Mouse (Mus musculus) adrenal gland, postnatal 36 days (tissue): ENCODE results near the gene Gm20388. TPM values are rescaled to one million over a fixed set of nuclear protein-coding genes. Genes with fewer than 3 reads are reported as not detected.
"Not testable (repeated sequence)": the region's sequence is repeated elsewhere in the genome, so short reads cannot be mapped to it uniquely, and the experiment has no call there.

Experiments used
- DNase-seq, 2 experiments: peaks; one replicate each; pipeline ENCODE4 v3.0.0; 2021; ENCODE audit warnings: mixed read lengths in 1 of 2
- total RNA-seq, 2 experiments: library from RNA; stranded (reverse); gene quantifications; 2 replicates each; pipeline ENCODE4 v1.2.3; 2021

Gm20388 gene
- total RNA-seq, 2 experiments from 2014 or later = 2.4 to 7.4 TPM

- no peak for DNase-seq
Measured at GRCm38 (mm10) chr8:123000311-123000710, 3089.7 kb downstream of the Gm20388 start.

GRCm38 (mm10) chr8:123004033-123004922 is 3093.6 kb downstream of the Gm20388 start:
- DNase-seq = no peak

- no peak for DNase-seq
Measured at GRCm38 (mm10) chr8:123005328-123005727, 3094.7 kb downstream of the Gm20388 start.

DNA sequence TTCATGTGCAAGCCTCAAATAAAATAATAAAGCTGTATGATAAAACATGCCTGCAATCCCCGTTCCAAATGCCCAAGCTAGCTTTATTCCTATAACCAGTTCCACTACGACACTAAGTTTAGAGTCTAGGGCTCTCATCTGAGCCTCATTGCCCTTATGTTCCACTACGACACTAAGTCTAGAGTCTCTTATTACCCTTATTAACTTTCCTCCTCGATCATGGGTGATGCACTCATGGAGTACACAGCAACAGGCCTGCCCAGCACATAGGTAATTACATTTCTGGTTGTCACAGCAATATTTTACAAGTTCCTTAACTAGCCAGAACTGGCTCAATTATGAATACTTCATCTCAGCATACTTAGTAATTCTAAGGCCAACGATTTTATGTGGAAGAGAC is 3095.2 kb downstream of the Gm20388 start:
- DNase-seq = no peak

DNA sequence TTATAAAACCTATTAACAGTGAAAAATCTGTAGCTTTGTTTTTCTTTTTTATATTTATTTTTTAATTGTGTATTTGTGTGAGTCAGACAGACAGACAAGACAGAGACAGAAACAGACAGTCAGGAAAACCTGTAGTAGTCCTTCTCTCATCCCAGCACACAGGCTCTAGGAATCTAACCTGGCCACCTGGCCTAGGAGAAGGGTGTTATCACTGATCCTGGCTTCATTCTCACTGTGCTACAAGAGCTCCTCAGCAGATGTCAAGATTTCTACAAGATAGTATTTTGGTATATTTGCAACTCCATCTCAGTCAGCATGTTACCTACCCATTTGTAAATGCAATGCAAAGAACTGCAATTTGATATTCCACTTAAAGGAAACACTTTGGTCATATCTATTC is 3100.7 kb downstream of the Gm20388 start:
- DNase-seq = no peak

DNA sequence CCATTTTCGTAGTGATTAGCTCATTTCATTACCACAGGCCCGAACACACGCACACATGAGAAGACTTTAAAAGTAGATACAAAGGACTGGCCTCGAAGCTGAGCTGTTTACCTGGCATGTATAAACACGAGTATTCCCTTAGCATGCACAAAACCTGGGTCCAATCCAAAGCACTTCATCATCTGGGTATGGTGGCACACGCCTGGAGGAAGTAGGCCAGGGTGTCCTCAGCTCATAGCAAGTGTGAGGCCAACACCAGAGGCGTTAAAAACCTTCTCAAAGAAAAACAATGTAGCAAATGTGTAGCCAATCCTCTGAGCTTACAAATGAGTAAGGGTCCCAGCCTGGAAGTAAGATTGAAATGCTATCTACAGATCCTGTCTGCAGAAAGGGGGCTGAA is 3103.8 kb downstream of the Gm20388 start:
- DNase-seq = no peak

GRCm38 (mm10) chr8:123015074-123015473 is 3104.4 kb downstream of the Gm20388 start:
- DNase-seq = no peak

DNA sequence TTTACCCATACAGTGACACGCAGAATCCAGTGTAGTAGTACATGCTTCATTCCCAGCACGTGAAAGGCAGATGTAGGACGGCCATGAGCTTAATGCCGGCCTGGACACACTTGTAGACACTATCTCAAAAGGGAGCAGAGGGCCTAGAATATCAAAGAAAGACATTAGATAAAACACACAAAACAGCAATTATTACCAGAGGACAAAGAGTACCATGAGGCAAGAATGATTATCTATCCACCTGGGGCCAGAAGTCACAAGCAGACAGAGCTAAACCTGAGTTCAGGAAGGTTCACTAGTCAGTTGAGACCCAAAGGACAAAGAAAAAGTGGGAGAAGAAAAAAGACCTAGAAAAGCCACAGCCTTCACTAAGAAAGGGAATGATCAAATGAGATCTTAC is 3106.5 kb downstream of the Gm20388 start:
- DNase-seq = no peak

DNA sequence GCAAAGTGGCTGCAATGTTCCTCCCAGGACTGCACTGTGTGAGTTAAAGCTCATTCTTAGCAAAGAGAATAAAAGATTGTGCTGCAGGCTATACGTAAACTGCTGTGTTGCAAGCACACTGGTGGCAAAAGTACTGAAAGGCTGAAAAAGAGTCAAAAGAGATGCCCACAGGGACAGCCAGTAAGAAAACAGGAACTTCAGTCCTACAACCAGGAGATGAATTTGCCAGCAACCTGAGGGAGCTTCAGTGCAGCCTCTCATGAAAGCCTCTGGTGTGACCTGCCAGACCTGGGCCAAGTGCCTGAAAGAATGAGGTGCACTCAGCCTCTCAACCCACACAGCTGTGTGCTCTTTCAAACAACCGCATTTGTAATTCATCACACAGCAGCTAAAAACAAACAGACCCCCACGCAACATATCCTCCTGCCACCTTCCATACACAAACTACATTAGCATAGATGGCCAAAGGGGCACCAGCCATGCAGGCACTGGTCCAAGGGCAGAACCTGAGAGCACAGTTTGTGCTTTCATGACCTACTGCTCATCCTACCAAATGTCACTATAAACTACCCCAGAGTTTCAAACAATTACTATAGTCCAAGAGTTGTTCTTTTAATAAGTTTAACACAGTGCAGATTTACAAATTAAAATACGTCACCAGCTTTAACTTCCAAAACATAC is 3108.0 kb downstream of the Gm20388 start:
- peak in 1 of 2 experiments; percentile 47 for DNase-seq

GRCm38 (mm10) chr8:123020084-123020483 is 3109.4 kb downstream of the Gm20388 start:
- DNase-seq = no peak

DNA sequence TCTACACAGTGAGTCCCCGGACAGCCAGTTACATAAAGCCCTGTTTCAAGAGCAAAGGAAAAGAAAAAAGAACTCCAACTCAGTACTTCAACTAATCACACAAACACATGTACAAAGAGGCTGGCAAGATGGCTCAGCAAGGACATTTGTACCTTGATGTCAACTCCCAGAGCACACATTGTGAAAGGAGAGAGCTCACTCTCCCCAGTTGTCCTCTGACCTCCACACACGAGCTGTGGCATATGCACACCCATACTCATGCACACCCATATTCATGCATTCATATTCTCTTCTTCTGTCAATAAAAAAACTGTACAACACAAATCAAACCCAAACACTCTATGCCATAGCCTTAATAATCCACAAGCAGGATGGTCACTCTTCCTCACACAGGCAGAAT is 3110.2 kb downstream of the Gm20388 start:
- no peak for DNase-seq

DNA sequence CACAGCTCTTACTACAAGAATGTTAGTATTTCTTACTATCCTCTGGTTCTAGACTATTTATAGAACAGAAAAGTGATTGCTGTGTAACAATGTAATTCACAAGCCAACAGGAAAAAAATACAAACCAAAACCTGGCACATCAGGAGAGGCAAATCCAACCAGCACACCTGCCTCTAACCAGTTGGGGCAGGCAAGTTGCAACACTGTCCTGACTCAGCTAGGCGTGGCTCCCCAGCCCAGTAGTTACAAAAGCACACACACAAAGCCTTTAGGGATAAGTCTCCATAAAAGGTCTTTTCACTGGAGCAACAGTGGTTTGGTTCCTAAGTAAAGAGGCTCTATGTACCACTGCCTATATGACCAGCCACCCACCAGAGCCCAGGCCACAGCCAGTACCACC is 3110.6 kb downstream of the Gm20388 start:
- peak; percentile 54 to 63 for DNase-seq

DNA sequence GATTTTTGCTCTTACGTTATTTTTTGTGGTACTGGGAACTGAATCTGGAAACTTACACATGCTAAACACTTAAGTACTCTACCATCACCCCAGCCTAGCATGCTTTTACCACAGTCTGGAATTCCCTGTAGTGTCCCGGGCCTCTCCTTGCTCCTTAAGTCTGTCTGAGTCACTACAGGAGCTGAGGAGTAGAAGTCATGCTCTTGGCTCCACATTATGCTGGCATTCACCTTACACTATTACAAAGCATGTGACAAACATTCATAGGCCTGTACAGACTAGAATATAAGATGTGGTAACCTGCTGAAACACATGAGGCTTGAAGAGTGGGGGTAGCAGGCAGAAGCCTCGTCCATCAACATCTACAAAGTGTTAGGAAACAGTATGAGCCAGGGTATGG is 3112.1 kb downstream of the Gm20388 start:
- no peak for DNase-seq

DNA sequence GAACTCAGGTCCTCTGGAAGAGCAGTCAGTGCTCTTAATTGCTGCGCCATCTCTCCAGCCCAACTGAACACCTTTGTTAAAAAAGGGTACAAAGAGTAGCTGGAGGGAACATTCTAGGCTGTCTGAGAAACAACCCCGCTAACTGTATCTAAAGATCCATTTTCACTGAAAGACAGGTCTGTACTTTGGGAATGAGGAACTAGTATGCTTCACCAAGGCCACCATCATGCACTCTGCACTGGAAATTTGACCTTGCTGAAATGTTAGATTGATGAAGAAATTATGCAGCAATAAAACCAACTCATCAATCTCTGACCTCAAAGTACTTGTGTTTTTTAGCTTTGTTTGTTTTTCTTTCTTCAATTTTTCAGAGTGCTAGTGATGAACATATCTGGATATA is 3113.6 kb downstream of the Gm20388 start:
- no peak for DNase-seq

GRCm38 (mm10) chr8:123025951-123026351 is 3115.3 kb downstream of the Gm20388 start:
- DNase-seq = no peak

GRCm38 (mm10) chr8:123027786-123028185 is 3117.1 kb downstream of the Gm20388 start:
- no peak for DNase-seq

DNA sequence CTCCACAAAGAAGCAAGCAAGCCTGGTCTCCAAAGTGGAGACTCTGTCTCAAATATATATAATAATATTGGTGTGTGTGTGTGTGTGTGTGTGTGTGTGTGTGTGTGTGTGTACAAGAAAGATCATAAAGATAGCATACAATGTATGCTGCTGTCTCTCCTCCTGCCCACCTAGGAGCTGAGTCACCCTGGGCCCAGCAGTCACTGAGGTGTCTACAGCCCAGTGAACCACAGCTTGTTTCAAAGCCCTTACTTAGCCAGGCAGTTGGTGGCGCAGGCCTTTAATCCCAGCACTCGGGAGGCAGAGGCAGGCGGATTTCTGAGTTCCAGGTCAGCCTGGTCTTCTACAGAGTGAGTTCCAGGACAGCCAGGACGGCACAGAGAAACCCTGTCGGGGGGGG is 3119.4 kb downstream of the Gm20388 start:
- not testable (repeated sequence) for DNase-seq

DNA sequence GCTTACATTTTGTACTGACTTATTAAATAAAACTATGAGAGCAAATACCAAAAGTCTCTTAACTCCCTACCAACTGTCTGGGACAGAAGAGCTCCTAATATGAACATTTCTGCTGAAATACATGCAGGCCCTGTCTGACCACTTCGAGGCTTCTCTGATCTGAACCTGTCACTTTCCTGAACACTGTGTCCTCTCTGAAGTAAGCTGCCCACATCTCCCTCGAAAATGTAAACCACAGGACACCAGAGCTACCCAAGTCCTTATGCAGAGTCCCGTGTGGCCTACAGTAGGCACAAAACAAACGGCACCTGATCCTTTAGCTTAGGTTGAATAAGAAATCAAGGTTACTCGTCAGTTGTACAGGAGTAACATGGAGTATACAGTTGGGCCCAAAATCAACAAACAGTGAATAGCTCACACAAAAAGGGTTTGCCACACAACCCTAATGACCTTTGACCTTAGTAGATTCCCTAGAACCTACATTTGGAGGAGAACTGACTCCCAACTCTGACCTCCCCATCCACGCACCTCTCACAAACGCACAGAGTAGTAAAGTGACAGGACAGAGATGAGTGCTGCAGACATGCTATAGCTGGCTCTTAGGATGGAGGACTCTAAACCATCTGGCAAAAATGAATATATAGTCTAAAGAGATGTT is 3120.8 kb downstream of the Gm20388 start:
- DNase-seq = no peak

DNA sequence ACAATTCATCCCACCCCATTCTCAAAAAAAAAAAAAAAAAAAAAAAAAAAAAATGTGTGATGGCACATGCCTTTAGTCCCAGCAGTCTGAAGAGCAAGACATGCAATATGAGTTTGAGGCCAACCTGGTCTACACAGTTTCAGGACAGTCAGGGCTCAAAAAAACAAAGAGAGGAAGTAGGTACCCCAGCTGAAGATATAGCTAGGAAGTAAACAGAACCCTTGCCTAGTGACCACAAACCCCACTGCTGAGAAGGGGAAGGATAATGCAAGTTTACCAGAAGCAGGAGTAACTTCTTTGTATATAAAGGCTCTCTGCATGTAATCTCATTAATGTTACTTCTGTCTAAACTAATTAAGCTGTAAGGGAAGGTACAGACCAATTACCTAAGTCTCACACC is 3122.1 kb downstream of the Gm20388 start:
- DNase-seq = no peak

GRCm38 (mm10) chr8:123033431-123033830 is 3122.8 kb downstream of the Gm20388 start:
- DNase-seq = no peak

- DNase-seq = no peak
Measured at GRCm38 (mm10) chr8:123034171-123034570, 3123.5 kb downstream of the Gm20388 start.

- DNase-seq = no peak
Measured at GRCm38 (mm10) chr8:123036956-123037355, 3126.3 kb downstream of the Gm20388 start.

- DNase-seq = no peak
Measured at GRCm38 (mm10) chr8:123037487-123037886, 3126.8 kb downstream of the Gm20388 start.
